Mouse (Mus musculus) T-helper 2 cell (primary cell): ENCODE data around the gene Olfr1303.

Experiments used
- in situ Hi-C: fragments of 300-600 bp; cut with MboI, MseI; formaldehyde crosslinking; loops from one replicate; pipeline ENCODE4 v1.15.1; 2025; ENCODE audit warnings: high pct_unique_total_duplicates

Gene Olfr1303

GRCm38 (mm10) chr2:111820240-111820639 is at the start of gene Olfr1303:
Gene Olfr1303, minus strand, starts transcription at chr2:111820340.
- in situ Hi-C loops, result loop anchor here (10.0 kb wide), 1 partner anchor 1575 kb away; no protein-coding TSS in a partner anchor

GRCm38 (mm10) chr2:111812936-111813335 is 7.2 kb downstream of the Olfr1303 start:
- in situ Hi-C loops, result no loop called here

GRCm38 (mm10) chr2:111777129-111777528 is 43.0 kb downstream of the Olfr1303 start, which contains the start of gene Olfr1302:
Gene Olfr1302, plus strand, starts transcription at chr2:111777429.
- in situ Hi-C loops, result no loop called here
